Mouse (Mus musculus) gastrocnemius, postnatal 10 days (tissue): ENCODE results near the gene Itpkb. TPM values are rescaled to one million over a fixed set of nuclear protein-coding genes. Genes with fewer than 3 reads are reported as not detected.
A peak's percentile ranks its signal among the peaks of the same experiment; 100 is the strongest.

ENCODE experiments used
- DNase-seq: peaks from one replicate; pipeline ENCODE4 v3.0.0; 2021; ENCODE audit warnings: mixed read lengths
- total RNA-seq, 2 experiments: library from RNA; stranded (reverse); gene quantifications; 2 replicates each; pipeline ENCODE4 v1.2.3; 2021

The Itpkb gene
- total RNA-seq, 2 experiments from 2014 or later: 30.1 to 38.7 TPM

- no peak for DNase-seq
Measured at GRCm38 (mm10) chr1:180398446-180398845, 68.2 kb downstream of the Itpkb start.

GRCm38 (mm10) chr1:180400691-180401455, 70.6 kb downstream of the Itpkb start:
- DNase-seq: no peak

DNA sequence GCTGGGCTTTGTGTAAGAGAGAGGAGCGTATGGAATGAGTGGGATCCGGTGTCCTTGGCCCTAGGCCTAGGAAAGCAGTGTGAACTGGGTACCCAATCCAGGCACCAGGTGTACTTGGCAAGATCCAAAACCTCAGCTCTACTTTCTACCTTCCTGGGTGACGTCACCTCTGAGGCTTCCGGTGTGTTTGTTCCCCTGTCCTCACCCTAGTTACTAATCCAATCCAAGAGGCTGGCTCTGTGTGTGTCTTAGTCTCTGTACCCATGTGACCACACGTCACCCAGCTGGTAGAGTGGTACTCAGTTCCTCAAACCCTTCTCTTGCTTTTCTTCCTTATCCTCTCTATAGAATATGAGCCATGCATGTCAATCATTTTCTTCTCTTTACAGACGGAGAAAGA, 71.4 kb downstream of the Itpkb start:
- no peak for DNase-seq

DNA sequence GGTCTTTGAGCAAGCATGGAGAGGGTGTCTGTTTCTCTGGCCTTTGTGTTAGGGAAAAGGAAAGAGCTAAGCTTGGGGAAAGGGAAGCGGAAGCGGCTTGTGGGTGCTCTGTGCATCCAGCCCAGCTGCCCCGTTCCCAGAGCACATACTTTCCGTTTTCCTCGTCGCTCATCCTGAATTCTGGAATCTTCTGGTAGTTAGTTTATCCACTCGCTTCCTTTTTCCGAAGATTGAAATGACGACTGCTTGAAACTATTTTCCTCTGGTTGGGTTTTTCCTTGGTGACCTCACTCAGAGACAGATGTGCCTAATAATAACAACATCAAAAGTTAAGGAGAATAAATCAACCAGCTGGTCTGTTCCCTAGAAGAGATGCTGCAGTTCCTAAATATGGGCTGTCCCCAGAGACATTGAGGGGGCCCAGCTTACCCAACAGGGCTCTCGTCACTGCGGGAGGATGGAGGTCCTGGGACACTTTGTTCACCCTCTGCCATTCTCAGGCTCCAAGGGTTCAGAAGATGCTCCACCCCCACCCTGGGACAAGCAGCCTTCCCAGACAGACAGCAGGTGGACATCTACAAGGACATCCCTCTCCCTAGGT, 72.3 kb downstream of the Itpkb start:
- DNase-seq: no peak

DNA sequence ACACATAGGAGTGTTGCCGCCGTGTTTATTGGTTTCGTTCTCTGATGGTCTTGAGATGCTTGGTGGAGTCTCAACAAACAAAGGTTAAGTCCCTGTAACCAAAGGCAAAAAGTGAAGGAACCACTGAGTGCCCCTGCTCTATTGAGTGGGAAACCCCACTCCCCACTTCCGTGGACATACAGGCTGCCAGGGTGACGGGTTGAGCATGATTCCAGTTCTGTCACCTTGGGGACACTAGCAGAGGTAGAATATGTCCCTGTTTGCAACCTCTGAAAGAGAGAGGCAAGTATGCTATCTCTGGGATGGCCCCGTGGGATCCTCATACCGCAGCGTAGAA, 73.0 kb downstream of the Itpkb start:
- DNase-seq: no peak

GRCm38 (mm10) chr1:180403694-180404606, 73.7 kb downstream of the Itpkb start:
- DNase-seq: no peak

- DNase-seq: no peak
Measured at GRCm38 (mm10) chr1:180404706-180405105, 74.4 kb downstream of the Itpkb start.

- no peak for DNase-seq
Measured at GRCm38 (mm10) chr1:180405576-180406335, 75.5 kb downstream of the Itpkb start.

- DNase-seq: no peak
Measured at GRCm38 (mm10) chr1:180406336-180407035, 76.2 kb downstream of the Itpkb start.

DNA sequence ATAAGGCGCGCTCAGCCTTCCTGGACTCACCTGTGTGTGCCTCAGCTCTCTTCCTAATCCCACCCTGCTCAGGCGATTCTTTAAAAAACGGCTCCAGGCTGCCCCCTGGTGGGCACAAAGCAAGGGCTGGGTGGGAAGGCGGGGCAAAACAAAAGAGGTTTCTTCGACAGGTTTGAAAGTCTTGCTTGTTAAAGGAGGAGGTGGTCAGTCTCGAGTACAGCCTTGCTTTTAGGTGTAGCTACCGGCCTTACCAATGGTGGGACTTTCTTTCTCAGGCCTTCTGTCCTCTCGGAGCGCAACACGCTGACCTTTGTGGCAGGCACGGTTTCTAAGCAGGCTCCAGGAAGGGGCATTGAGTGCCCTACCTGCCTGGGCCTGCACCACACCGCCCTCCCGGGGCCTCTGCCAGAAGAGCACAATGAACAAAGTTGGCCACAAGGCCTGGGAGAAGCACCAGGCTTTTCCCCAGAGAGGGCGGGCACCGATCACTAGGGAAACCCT, 76.9 kb downstream of the Itpkb start:
- DNase-seq: peak; percentile 75

DNA sequence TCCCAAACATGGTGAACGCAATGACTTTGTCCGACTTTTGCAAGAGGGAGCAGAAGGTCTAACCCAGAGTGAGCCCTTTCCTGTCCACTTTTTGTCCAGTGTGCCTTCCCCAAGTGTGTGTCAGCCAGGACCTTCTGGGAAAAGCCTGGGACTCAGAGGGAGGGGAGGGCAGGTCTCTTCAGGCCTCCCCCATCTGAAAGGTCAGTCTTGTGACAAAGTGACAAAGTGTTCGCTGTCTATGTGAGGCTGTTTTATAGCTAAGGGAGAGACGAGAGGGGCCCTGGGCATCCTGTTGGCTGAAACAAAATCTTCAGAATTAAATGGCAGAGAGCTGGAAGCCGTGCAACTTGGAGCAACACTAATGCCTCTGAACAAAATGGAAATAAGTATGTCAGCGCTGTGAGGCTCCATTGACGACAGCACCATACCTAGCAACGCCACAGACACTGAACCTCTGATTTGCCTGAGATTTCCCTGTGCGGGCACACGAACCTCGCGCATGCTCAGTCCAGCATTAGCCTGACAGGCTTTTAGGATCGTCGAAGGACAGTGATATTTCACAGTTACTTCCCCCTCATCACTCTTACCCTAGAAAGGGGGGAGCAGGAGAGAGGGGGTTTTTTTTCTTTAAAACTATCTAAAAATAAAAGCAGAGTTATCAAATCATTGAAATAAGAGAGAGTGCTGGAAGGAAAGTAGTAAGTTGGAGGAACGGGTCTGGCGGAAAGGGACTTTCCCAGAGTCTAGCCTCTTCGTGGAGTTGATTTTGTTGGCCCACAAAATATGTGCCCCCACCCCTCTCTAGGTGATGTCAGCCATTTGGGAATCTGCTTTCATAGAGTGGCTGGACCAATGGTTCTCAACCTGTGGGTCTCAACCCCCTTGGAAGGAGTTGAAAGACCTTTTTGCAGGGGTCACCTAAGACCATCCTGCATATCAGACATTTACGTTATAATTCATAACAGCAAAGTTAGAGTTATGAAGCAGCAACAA, 77.7 kb downstream of the Itpkb start:
- DNase-seq: no peak

DNA sequence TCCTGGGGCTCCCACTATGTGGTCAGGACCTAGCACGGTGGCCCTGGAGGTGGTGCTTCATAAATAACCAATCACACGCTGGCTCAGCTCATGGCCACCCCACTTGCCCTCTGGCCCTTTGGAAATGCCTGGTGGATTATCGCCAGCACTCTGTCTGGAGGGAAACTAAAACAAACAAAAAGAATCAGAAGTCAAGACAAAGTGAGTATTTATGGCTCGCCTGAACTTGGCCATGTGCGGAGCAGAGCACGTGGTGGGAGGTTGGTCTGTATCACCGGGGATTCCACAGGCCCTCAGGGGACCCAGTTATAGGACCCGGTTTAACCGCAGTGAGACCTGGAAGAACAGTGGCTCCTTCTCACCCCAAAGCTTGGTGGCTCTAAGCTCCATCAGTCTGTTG, 78.5 kb downstream of the Itpkb start:
- DNase-seq: no peak

DNA sequence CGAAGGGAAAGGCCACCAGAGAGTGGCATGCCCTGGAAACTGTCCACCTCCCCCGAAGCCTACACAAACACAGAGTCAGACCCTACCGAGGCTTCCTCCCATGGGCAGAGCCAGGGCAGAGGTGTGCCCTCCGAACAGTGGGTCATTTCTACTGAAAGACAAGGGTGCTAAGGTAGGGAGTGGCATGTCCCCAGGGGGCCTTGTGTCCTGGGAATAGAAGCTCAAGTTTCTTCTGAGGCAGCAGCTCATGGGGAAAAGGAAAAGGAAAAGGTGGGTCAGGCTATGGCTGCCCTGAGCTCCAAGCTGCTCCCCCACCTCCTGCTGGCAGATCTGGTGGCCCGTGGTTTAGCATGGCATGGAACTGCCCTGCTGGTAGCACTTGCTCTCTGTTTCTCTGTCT, 79.5 kb downstream of the Itpkb start:
- no peak for DNase-seq

- DNase-seq: no peak
Measured at GRCm38 (mm10) chr1:180410306-180410705, 80.0 kb downstream of the Itpkb start.

GRCm38 (mm10) chr1:180415064-180415463, 84.8 kb downstream of the Itpkb start:
- DNase-seq: no peak

- no peak for DNase-seq
Measured at GRCm38 (mm10) chr1:180415836-180416235, 85.6 kb downstream of the Itpkb start.

- no peak for DNase-seq
Measured at GRCm38 (mm10) chr1:180417118-180417517, 86.8 kb downstream of the Itpkb start.

GRCm38 (mm10) chr1:180419059-180419458, 88.8 kb downstream of the Itpkb start:
- no peak for DNase-seq

GRCm38 (mm10) chr1:180420496-180421164, 90.3 kb downstream of the Itpkb start:
- DNase-seq: no peak
